Mouse (Mus musculus): ENCODE data around the gene Lpar3. TPM values are rescaled to one million over a fixed set of nuclear protein-coding genes. Genes with fewer than 3 reads are reported as not detected.

The Lpar3 gene
- polyA plus RNA-seq, 1 experiment from 2014 or later, result 9.5 TPM

DNA sequence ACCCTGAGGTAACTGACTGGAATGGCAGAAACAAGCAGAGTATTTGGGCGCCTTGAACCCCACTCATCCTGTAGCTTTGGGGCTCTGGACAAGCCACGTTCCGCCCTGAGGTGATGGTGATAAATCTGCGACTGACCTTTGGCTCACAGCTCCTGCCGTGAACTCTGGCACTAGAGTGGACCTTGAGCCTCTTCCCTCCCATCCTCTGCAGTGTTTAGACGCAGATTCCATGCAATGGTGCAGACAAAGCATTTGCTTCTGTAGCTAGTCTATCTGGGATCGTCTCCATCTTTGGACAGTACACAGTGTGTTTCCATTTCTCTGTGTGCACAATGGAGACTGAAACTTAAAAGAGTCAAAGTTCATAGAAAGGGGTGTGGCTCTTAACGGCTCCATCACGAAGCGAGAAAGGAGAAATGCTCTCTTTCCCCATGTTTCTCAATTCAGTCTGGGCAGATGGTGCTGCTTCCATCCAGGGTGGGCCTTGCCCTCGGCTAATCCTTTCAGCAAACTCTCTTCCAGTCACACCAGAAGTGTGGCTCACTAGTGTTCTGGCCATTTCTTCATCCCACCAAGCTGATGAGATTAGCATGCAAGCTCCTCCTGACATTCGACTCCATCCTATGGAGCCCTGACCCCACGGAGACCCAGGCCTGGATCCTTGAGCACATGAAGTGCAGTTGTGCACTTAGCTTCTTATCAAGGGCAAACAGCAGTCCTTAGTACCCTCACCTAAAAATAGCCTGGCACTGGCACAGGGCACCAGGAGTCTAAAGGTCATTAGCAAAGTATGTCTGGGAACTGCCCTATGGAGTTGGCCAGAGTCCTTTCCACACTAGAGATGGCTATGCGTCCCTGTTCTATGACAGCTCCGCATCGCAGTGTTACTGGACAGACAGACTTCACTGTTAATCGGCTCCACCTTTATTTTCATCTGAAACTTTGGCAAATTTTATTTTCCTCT is 23.7 kb upstream of the Lpar3 start:
- TF ChIP-seq EP300 (IDR thresholded peaks at IDR 0.05), result no peak
- no peak for TF ChIP-seq CTCF (IDR thresholded peaks at IDR 0.05)
- no peak for ATAC-seq
- no peaks in the 10 kb centered on the region for H3K9me3 ChIP-seq (ENCODE audit: low read length)
- H3K27me3 ChIP-seq (replicated peaks; ENCODE audit: insufficient read depth, low read length), result no peaks in the 10 kb centered on the region
- DNase-seq (ENCODE audit: low spot score), result no peak
- H3K36me3 ChIP-seq (ENCODE audit: insufficient read depth, low read length), result no peaks in the 10 kb centered on the region
- no peak overlapping the region for H3K9ac ChIP-seq (replicated peaks; ENCODE audit: low read depth)
- no peaks in the 10 kb centered on the region for H3K4me1 ChIP-seq (ENCODE audit: insufficient read depth, low read depth, low read length)
- no peak overlapping the region for H3K4me2 ChIP-seq (replicated peaks; ENCODE audit: low read depth, low read length)
- no peak overlapping the region for H3K4me3 ChIP-seq (ENCODE audit: low read depth, low read length)
- no peak overlapping the region for H3K27ac ChIP-seq (ENCODE audit: low read length)
- 71% methylated on average over 17 of the region's 17 CpGs for WGBS

DNA sequence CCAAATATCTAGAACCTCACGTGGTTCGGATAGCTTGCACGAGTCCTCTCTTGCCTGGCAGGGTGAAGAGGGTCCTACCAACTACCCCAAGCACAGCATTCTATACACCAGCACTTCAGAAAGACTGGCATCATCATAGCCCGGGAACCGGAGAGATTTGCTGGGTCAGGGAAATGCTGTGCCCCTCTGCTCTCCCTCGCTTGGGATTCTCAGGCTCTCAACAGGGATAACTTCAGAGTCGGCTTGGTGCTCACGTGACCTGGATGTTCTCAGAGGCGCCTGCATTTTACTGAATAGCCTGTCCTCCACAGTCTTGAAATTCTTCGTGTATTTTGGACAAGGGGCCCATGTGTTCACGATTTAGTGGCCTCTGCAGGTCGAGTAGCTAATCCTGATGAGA is 23.0 kb upstream of the Lpar3 start:
- TF ChIP-seq CTCF (IDR thresholded peaks at IDR 0.05) (no peak), EP300 (IDR thresholded peaks at IDR 0.05) (no peak)
- Histone ChIP-seq H3K4me3 (ENCODE audit: low read depth, low read length) (no peak overlapping the region), H3K4me1 (ENCODE audit: insufficient read depth, low read depth, low read length) (no peaks in the 10 kb centered on the region), H3K36me3 (ENCODE audit: insufficient read depth, low read length) (no peaks in the 10 kb centered on the region), H3K4me2 (replicated peaks; ENCODE audit: low read depth, low read length) (no peak overlapping the region), H3K9me3 (ENCODE audit: low read length) (no peaks in the 10 kb centered on the region), H3K27me3 (replicated peaks; ENCODE audit: insufficient read depth, low read length) (no peaks in the 10 kb centered on the region), H3K27ac (ENCODE audit: low read length) (no peak overlapping the region), H3K9ac (replicated peaks; ENCODE audit: low read depth) (no peak overlapping the region)
- WGBS, result 70% methylated on average over 12 of the region's 12 CpGs
- ATAC-seq (no peak), DNase-seq (ENCODE audit: low spot score) (no peak)

- no peak overlapping the region for H3K27ac ChIP-seq (ENCODE audit: low read length)
- H3K9me3 ChIP-seq (ENCODE audit: low read length), result no peaks in the 10 kb centered on the region
- TF ChIP-seq EP300 (IDR thresholded peaks at IDR 0.05), result no peak
- TF ChIP-seq CTCF (IDR thresholded peaks at IDR 0.05), result no peak
- H3K9ac ChIP-seq (replicated peaks; ENCODE audit: low read depth), result no peak overlapping the region
- ATAC-seq (no peak), DNase-seq (ENCODE audit: low spot score) (no peak)
- no peaks in the 10 kb centered on the region for H3K4me1 ChIP-seq (ENCODE audit: insufficient read depth, low read depth, low read length)
- H3K4me3 ChIP-seq (ENCODE audit: low read depth, low read length), result no peak overlapping the region
- no peaks in the 10 kb centered on the region for H3K36me3 ChIP-seq (ENCODE audit: insufficient read depth, low read length)
- WGBS, result 71% methylated on average over 11 of the region's 11 CpGs
- H3K4me2 ChIP-seq (replicated peaks; ENCODE audit: low read depth, low read length), result no peak overlapping the region
- no peaks in the 10 kb centered on the region for H3K27me3 ChIP-seq (replicated peaks; ENCODE audit: insufficient read depth, low read length)
These were observed 21.8 kb upstream of the Lpar3 start for GRCm38 (mm10) chr3:146198803-146199481.

DNA sequence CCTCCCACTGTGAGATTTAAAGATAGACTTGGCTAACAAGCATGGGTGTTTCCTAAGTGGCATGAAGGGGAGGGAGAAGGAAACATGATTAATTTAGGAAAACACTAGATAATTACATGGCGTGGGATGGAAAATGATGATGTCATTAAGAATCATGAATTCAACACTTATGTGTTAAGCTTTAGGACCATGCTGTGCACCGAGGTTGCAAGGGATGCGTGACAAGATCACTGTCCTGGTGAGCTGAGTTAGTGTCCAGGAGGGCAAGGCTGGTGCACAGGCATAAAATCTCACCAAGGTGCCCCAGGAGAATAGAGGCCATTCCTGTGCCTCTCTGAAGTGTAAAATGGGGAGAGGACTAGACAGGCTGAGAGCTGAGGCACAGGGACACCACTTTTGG is 21.3 kb upstream of the Lpar3 start:
- Histone ChIP-seq H3K27ac (ENCODE audit: low read length) (no peak overlapping the region), H3K4me1 (ENCODE audit: insufficient read depth, low read depth, low read length) (no peaks in the 10 kb centered on the region), H3K9ac (replicated peaks; ENCODE audit: low read depth) (no peak overlapping the region), H3K4me2 (replicated peaks; ENCODE audit: low read depth, low read length) (no peak overlapping the region), H3K36me3 (ENCODE audit: insufficient read depth, low read length) (no peaks in the 10 kb centered on the region), H3K9me3 (ENCODE audit: low read length) (no peaks in the 10 kb centered on the region), H3K4me3 (ENCODE audit: low read depth, low read length) (no peak overlapping the region), H3K27me3 (replicated peaks; ENCODE audit: insufficient read depth, low read length) (no peaks in the 10 kb centered on the region)
- no peak for ATAC-seq
- no peak for DNase-seq (ENCODE audit: low spot score)
- TF ChIP-seq CTCF (IDR thresholded peaks at IDR 0.05) (no peak), EP300 (IDR thresholded peaks at IDR 0.05) (no peak)
- WGBS, result 74% methylated on average over 3 of the region's 3 CpGs

- 9% methylated on average over 2 of the region's 2 CpGs for WGBS
- Histone ChIP-seq H3K4me2 (replicated peaks; ENCODE audit: low read depth, low read length) (no peak overlapping the region), H3K4me1 (ENCODE audit: insufficient read depth, low read depth, low read length) (no peaks in the 10 kb centered on the region), H3K9me3 (ENCODE audit: low read length) (no peaks in the 10 kb centered on the region), H3K9ac (replicated peaks; ENCODE audit: low read depth) (no peak overlapping the region), H3K27ac (ENCODE audit: low read length) (no peak overlapping the region), H3K27me3 (replicated peaks; ENCODE audit: insufficient read depth, low read length) (no peaks in the 10 kb centered on the region), H3K4me3 (ENCODE audit: low read depth, low read length) (no peak overlapping the region), H3K36me3 (ENCODE audit: insufficient read depth, low read length) (no peaks in the 10 kb centered on the region)
- DNase-seq (ENCODE audit: low spot score) (no peak), ATAC-seq (no peak)
- TF ChIP-seq CTCF (IDR thresholded peaks at IDR 0.05) (no peak), EP300 (IDR thresholded peaks at IDR 0.05) (no peak)
These were observed 16.4 kb upstream of the Lpar3 start for GRCm38 (mm10) chr3:146204375-146204774.

GRCm38 (mm10) chr3:146205305-146205704 is 15.5 kb upstream of the Lpar3 start:
- no peak overlapping the region for H3K27ac ChIP-seq (ENCODE audit: low read length)
- H3K9me3 ChIP-seq (ENCODE audit: low read length), result no peaks in the 10 kb centered on the region
- 28% methylated on average over 11 of the region's 11 CpGs for WGBS
- no peaks in the 10 kb centered on the region for H3K36me3 ChIP-seq (ENCODE audit: insufficient read depth, low read length)
- ATAC-seq (no peak), DNase-seq (ENCODE audit: low spot score) (no peak)
- H3K9ac ChIP-seq (replicated peaks; ENCODE audit: low read depth), result no peak overlapping the region
- TF ChIP-seq CTCF (IDR thresholded peaks at IDR 0.05) (no peak), EP300 (IDR thresholded peaks at IDR 0.05) (no peak)
- no peak overlapping the region for H3K4me3 ChIP-seq (ENCODE audit: low read depth, low read length)
- no peaks in the 10 kb centered on the region for H3K27me3 ChIP-seq (replicated peaks; ENCODE audit: insufficient read depth, low read length)
- no peaks in the 10 kb centered on the region for H3K4me1 ChIP-seq (ENCODE audit: insufficient read depth, low read depth, low read length)
- H3K4me2 ChIP-seq (replicated peaks; ENCODE audit: low read depth, low read length), result no peak overlapping the region

Data from lung, postnatal 0 days (tissue).